ENCODE assay signal across 17 mouse cellular contexts in genomic region chr19:18329421-18329820, GRCm38 (mm10).
"Had no signal": no experiment of that assay in that cellular context is flagged by ENCODE, and none has a peak within 500 bp of the region (broad histone marks: within the 10 kb centered on the region; RNA-seq: fewer than 3 reads in every experiment).

No protein-coding gene starts in this region.

- H3K27ac ChIP-seq: limb, embryonic 10.5 days; limb, embryonic 13.5 days; liver, embryonic 12.5 days; liver, embryonic 15.5 days; lung, embryonic 15.5 days; stomach, postnatal 0 days had no signal

- DNase-seq: kidney, adult 8-10 months; kidney, postnatal 14 days; kidney, postnatal 4 days; liver; lung, adult 18-20 months; lung, postnatal 10 days; lung, postnatal 4 days; midbrain, embryonic 14.5 days; retina, postnatal 1 day; thymus, adult 18-20 months; thymus, postnatal 36 days had no signal

- H3K4me3 ChIP-seq: limb, embryonic 10.5 days; limb, embryonic 13.5 days; liver, embryonic 12.5 days; liver, embryonic 15.5 days; lung, embryonic 15.5 days had no signal

- H3K4me1 ChIP-seq: liver, embryonic 12.5 days; liver, embryonic 15.5 days; lung, embryonic 15.5 days had no signal

- H3K27me3 ChIP-seq: limb, embryonic 13.5 days; liver, embryonic 12.5 days; liver, embryonic 15.5 days; lung, embryonic 15.5 days had no signal
